Mouse (Mus musculus) hindlimb bud, embryonic 11.5 days (tissue): ENCODE measurements at regions not wholly inside any gene's neighbourhood (a gene's known extent, or its start where the extent isn't known, plus 50 kb on each side); places are given as distances from the start of the nearest gene placed in this dataset.
"Not testable (repeated sequence)": the region's sequence is repeated elsewhere in the genome, so short reads cannot be mapped to it uniquely, and the experiment has no call there.

Experiments used
- DNase-seq: peaks from one replicate; pipeline ENCODE4 v3.0.0-alpha.2; 2012; ENCODE audit warnings: low read depth, low spot score; ENCODE audit errors: extremely low spot score

- no peak for DNase-seq
These were observed 142.7 kb upstream of the Gnai1 start for GRCm38 (mm10) chr5:18502831-18503230.

GRCm38 (mm10) chr5:18494305-18494704 lies 134.2 kb upstream of the Gnai1 start:
- no peak for DNase-seq

- DNase-seq = no peak
These were observed 129.6 kb upstream of the Gnai1 start for GRCm38 (mm10) chr5:18489709-18490108.

GRCm38 (mm10) chr5:18487076-18487772 lies 127.1 kb upstream of the Gnai1 start:
- no peak for DNase-seq

- DNase-seq = no peak
These were observed 124.2 kb upstream of the Gnai1 start for GRCm38 (mm10) chr5:18484376-18484775.

GRCm38 (mm10) chr5:18478420-18478819 lies 118.3 kb upstream of the Gnai1 start:
- DNase-seq = no peak

GRCm38 (mm10) chr5:18477372-18478017 lies 117.3 kb upstream of the Gnai1 start:
- DNase-seq = no peak

- no peak for DNase-seq
These were observed 112.0 kb upstream of the Gnai1 start for GRCm38 (mm10) chr5:18472114-18472513.

- DNase-seq = no peak
These were observed 97.6 kb upstream of the Gnai1 start for GRCm38 (mm10) chr5:18457771-18458170.

GRCm38 (mm10) chr5:18456196-18456595 lies 96.0 kb upstream of the Gnai1 start:
- no peak for DNase-seq

- not testable (repeated sequence) for DNase-seq
These were observed 93.0 kb upstream of the Gnai1 start for GRCm38 (mm10) chr5:18452871-18453757.

- no peak for DNase-seq
These were observed 89.1 kb upstream of the Gnai1 start for GRCm38 (mm10) chr5:18449261-18449660.

- DNase-seq = no peak
These were observed 88.1 kb upstream of the Gnai1 start for GRCm38 (mm10) chr5:18448330-18448670.

- DNase-seq = no peak
These were observed 87.6 kb upstream of the Gnai1 start for GRCm38 (mm10) chr5:18447665-18448329.

- DNase-seq = peak; percentile 80
These were observed 85.8 kb upstream of the Gnai1 start for GRCm38 (mm10) chr5:18445969-18446368.

GRCm38 (mm10) chr5:18439986-18440385 lies 79.8 kb upstream of the Gnai1 start:
- DNase-seq = no peak

GRCm38 (mm10) chr5:18439281-18439680 lies 79.1 kb upstream of the Gnai1 start:
- DNase-seq = no peak

- no peak for DNase-seq
These were observed 76.1 kb upstream of the Gnai1 start for GRCm38 (mm10) chr5:18436099-18436748.

- DNase-seq = no peak
These were observed 74.1 kb upstream of the Gnai1 start for GRCm38 (mm10) chr5:18434245-18434644.

- DNase-seq = no peak
These were observed 73.1 kb upstream of the Gnai1 start for GRCm38 (mm10) chr5:18433287-18433686.

- no peak for DNase-seq
These were observed 64.9 kb upstream of the Gnai1 start for GRCm38 (mm10) chr5:18425098-18425497.
